Mouse (Mus musculus): ENCODE measurements around the gene Suz12. TPM values are rescaled to one million over a fixed set of nuclear protein-coding genes. Genes with fewer than 3 reads are reported as not detected.

The Suz12 gene
- polyA plus RNA-seq, 1 experiment: 2.0 TPM

DNA sequence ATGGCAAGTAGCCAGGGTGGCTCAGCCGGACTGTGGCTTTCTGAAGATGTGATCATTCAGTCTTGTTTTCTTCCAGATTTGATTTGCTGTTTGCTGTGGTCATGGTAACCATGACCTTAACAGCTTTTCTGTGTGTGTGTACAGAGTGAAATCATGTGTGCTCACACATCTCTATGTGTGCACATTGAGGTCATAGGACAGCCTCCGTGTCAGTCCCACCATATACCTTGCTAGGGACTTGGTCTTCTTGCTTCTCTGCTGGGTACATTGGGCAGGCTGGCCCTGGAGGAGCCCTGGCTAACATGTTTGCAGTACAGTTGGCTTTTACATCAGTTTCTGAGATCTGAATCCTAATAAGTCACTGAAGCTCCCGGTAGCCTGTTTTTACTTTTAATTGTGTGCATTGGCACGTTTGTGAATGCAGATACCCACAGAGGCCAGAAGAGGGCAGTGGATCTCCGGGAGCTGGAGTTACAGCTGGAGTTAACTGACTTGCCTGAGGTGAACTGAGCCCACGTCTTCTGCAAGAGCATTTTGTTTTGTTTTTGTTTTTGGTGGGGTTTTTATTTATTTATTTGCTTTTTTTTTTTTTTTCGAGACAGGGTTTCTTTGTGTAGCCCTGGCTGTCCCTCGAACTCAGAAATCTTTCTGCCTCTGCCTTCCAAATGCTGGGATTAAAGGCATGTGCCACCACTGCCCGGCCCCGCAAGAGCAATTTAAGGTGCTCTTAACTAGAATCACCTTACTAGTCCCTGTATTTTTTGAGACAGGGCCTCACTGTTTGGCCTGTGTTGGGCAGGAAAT is 49.9 kb downstream of the Suz12 start:
- peak; percentile 75; the same call in 1 of the 2 replicates for TF ChIP-seq CTCF (IDR thresholded peaks at IDR 0.05; ENCODE audit: extremely low read depth, insufficient read length, insufficient replicate concordance, low read depth, low read length)
- TF ChIP-seq POLR2A (IDR thresholded peaks at IDR 0.05; ENCODE audit: low read depth, low read length): no peak
- Histone ChIP-seq H3K27ac (ENCODE audit: insufficient read depth, low read depth, low read length) (no peak overlapping the region), H3K27me3 (ENCODE audit: control insufficient read depth, insufficient read depth, low read length) (no peaks in the 10 kb centered on the region), H3K36me3 (ENCODE audit: control insufficient read depth, insufficient read depth, low read length) (peaks cover 8% of the 10 kb centered on the region), H3K4me3 (ENCODE audit: low read depth, low read length) (no peak overlapping the region), H3K4me1 (ENCODE audit: control insufficient read depth, insufficient read depth, insufficient read length, low read length) (no peaks in the 10 kb centered on the region)
- whole genome bisulfite sequencing: 49% methylated on average over 10 of the region's 10 CpGs

DNA sequence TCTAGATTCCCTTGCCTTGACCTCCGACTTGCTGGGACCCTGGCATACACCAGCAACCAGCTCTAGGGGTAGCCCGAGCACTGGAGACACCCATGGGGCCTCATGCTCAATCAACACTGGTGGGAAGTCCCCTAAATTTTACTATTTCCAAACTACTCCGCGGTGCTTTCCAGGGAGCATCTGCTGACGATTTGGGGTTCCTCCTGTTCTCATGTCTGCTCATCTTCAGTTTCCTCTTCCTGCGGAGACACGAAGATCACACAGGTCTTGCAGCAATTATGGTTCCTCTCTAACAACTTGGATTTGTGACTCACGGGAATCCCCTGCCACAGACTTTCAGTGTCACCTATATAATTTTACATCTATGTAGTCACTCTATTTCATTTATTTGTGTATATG is 50.5 kb downstream of the Suz12 start:
- H3K27me3 ChIP-seq (ENCODE audit: control insufficient read depth, insufficient read depth, low read length): no peaks in the 10 kb centered on the region
- H3K4me3 ChIP-seq (ENCODE audit: low read depth, low read length): no peak overlapping the region
- H3K4me1 ChIP-seq (ENCODE audit: control insufficient read depth, insufficient read depth, insufficient read length, low read length): no peaks in the 10 kb centered on the region
- TF ChIP-seq POLR2A (IDR thresholded peaks at IDR 0.05; ENCODE audit: low read depth, low read length) (no peak), CTCF (IDR thresholded peaks at IDR 0.05; ENCODE audit: extremely low read depth, insufficient read length, insufficient replicate concordance, low read depth, low read length) (no peak)
- H3K36me3 ChIP-seq (ENCODE audit: control insufficient read depth, insufficient read depth, low read length): peaks cover 12% of the 10 kb centered on the region
- H3K27ac ChIP-seq (ENCODE audit: insufficient read depth, low read depth, low read length): no peak overlapping the region
- WGBS: 81% methylated on average over 8 of the region's 8 CpGs

DNA sequence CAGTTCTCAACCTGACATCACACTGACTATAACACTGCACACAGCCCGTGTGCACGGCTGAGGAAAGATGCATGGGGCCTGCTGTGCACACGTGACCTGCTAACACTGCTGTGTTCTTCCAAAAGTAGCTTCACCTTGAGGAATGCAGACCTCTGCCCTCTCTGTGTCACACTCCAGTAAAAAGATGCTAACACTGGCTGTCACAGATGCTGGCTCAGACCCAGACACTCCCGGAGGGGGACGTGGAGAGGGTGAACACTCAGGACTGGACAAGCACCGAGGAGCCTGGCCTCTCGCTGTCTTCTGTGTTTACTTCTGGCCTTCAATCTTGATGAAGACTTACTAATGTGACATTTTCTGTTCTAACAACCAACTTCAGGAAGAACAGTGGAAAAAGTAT is 54.0 kb downstream of the Suz12 start:
- WGBS: 86% methylated on average over 7 of the region's 7 CpGs
- no peak for TF ChIP-seq CTCF (IDR thresholded peaks at IDR 0.05; ENCODE audit: extremely low read depth, insufficient read length, insufficient replicate concordance, low read depth, low read length)
- no peak for TF ChIP-seq POLR2A (IDR thresholded peaks at IDR 0.05; ENCODE audit: low read depth, low read length)
- Histone ChIP-seq H3K27ac (ENCODE audit: insufficient read depth, low read depth, low read length) (no peak overlapping the region), H3K4me1 (ENCODE audit: control insufficient read depth, insufficient read depth, insufficient read length, low read length) (no peaks in the 10 kb centered on the region), H3K27me3 (ENCODE audit: control insufficient read depth, insufficient read depth, low read length) (no peaks in the 10 kb centered on the region), H3K4me3 (ENCODE audit: low read depth, low read length) (no peak overlapping the region), H3K36me3 (ENCODE audit: control insufficient read depth, insufficient read depth, low read length) (peaks cover 24% of the 10 kb centered on the region)

DNA sequence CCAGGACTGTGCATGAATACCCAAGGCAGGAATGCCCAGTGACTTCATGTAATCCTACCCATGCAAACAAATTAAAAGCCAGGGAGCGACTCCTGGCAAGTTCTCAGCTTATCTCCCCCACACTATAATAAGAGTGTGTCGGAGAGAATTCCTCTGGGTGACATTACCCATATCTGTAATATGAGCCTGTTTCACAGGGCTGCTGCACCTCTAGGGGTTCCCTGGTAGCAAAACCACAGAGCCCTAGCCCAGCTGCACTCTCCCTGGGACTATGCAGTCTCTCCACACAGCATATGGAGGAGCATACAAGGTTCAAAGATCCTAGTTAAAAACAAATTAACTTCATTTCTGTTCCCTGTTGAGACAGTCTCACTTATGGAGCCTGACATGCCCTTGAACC is 57.2 kb downstream of the Suz12 start:
- WGBS: 72% methylated on average over 2 of the region's 2 CpGs
- H3K27me3 ChIP-seq (ENCODE audit: control insufficient read depth, insufficient read depth, low read length): no peaks in the 10 kb centered on the region

DNA sequence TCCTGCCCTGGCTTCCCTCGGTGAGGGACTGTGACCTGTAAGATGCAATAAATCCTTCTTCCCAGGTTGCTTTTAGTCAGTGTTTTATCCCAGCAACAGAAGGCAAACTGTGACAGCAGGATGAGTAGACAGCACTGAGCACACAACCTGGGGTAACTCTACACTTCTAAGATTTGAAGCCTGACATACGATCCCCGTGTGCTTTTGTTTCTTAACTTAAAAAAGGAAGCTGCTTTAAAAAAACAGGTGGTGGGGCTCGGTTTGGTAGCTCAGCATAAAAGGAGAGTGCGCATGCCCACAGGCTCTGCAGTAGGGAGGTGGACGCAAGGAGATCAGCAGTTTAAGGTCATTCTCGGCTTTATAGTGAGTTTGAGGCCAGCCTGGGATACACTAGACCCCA is 59.5 kb downstream of the Suz12 start:
- Histone ChIP-seq H3K27ac (ENCODE audit: insufficient read depth, low read depth, low read length) (no peak overlapping the region), H3K36me3 (ENCODE audit: control insufficient read depth, insufficient read depth, low read length) (peaks cover 57% of the 10 kb centered on the region)
- 83% methylated on average over 7 of the region's 7 CpGs for WGBS

More for the DNA sequence above, 57.2 kb downstream of the Suz12 start:
- H3K27ac ChIP-seq (ENCODE audit: insufficient read depth, low read depth, low read length): no peak overlapping the region
- no peak overlapping the region for H3K4me3 ChIP-seq (ENCODE audit: low read depth, low read length)
- no peaks in the 10 kb centered on the region for H3K4me1 ChIP-seq (ENCODE audit: control insufficient read depth, insufficient read depth, insufficient read length, low read length)
- TF ChIP-seq CTCF (IDR thresholded peaks at IDR 0.05; ENCODE audit: extremely low read depth, insufficient read length, insufficient replicate concordance, low read depth, low read length): no peak
- no peak for TF ChIP-seq POLR2A (IDR thresholded peaks at IDR 0.05; ENCODE audit: low read depth, low read length)
- H3K36me3 ChIP-seq (ENCODE audit: control insufficient read depth, insufficient read depth, low read length): peaks cover 47% of the 10 kb centered on the region

DNA sequence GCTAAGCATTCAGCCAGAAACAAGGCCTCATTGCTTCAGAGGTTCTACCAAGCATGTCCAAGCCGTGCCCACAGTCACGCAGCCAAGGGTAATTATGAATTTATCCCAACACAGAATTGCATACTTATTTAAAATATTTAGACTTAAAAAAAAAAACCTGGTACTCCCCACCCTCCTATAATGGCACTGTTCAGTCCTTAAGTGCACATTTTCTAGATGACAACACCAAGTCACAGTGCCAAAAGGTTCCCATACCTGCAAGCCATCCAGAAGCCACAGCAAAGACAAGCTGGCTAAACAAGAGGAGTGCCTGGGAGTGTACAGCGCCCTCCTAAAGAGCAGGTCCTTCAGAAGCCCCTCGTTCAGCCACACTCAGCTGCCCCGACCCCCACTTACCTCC is 60.3 kb downstream of the Suz12 start:
- Histone ChIP-seq H3K27ac (ENCODE audit: insufficient read depth, low read depth, low read length) (no peak overlapping the region), H3K27me3 (ENCODE audit: control insufficient read depth, insufficient read depth, low read length) (no peaks in the 10 kb centered on the region)
- WGBS: 94% methylated on average over 5 of the region's 5 CpGs

More for the DNA sequence above, 59.5 kb downstream of the Suz12 start:
- Histone ChIP-seq H3K4me3 (ENCODE audit: low read depth, low read length) (no peak overlapping the region), H3K27me3 (ENCODE audit: control insufficient read depth, insufficient read depth, low read length) (no peaks in the 10 kb centered on the region), H3K4me1 (ENCODE audit: control insufficient read depth, insufficient read depth, insufficient read length, low read length) (no peaks in the 10 kb centered on the region)
- TF ChIP-seq CTCF (IDR thresholded peaks at IDR 0.05; ENCODE audit: extremely low read depth, insufficient read length, insufficient replicate concordance, low read depth, low read length): no peak
- no peak for TF ChIP-seq POLR2A (IDR thresholded peaks at IDR 0.05; ENCODE audit: low read depth, low read length)

DNA sequence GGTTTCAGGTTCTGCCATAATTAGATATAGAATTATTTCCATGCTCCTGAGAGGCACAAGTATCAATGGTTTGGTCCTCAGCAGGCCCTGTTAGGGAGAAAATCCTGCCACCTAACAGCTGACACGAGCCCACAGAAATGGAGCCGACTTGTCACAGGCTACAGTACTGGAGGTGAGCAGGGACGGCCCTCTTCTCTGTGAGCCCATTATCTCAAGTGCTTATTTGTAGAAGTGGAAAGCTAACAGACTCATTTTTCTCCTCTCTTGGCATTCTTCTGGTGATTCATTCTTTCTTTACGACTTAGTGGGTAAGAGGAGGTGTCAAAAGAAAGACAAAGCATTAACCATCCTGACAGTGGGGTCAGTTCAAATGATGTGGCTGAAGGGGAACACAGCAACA is 61.8 kb downstream of the Suz12 start:
- Histone ChIP-seq H3K27me3 (ENCODE audit: control insufficient read depth, insufficient read depth, low read length) (no peaks in the 10 kb centered on the region), H3K4me1 (ENCODE audit: control insufficient read depth, insufficient read depth, insufficient read length, low read length) (no peaks in the 10 kb centered on the region), H3K27ac (ENCODE audit: insufficient read depth, low read depth, low read length) (no peak overlapping the region), H3K36me3 (ENCODE audit: control insufficient read depth, insufficient read depth, low read length) (peaks cover 60% of the 10 kb centered on the region), H3K4me3 (ENCODE audit: low read depth, low read length) (no peak overlapping the region)
- TF ChIP-seq POLR2A (IDR thresholded peaks at IDR 0.05; ENCODE audit: low read depth, low read length) (no peak), CTCF (IDR thresholded peaks at IDR 0.05; ENCODE audit: extremely low read depth, insufficient read length, insufficient replicate concordance, low read depth, low read length) (no peak)
- WGBS: 63% methylated on average over 4 of the region's 4 CpGs

More for the DNA sequence above, 60.3 kb downstream of the Suz12 start:
- TF ChIP-seq POLR2A (IDR thresholded peaks at IDR 0.05; ENCODE audit: low read depth, low read length): no peak
- no peak for TF ChIP-seq CTCF (IDR thresholded peaks at IDR 0.05; ENCODE audit: extremely low read depth, insufficient read length, insufficient replicate concordance, low read depth, low read length)
- H3K4me3 ChIP-seq (ENCODE audit: low read depth, low read length): no peak overlapping the region
- H3K36me3 ChIP-seq (ENCODE audit: control insufficient read depth, insufficient read depth, low read length): peaks cover 60% of the 10 kb centered on the region
- no peaks in the 10 kb centered on the region for H3K4me1 ChIP-seq (ENCODE audit: control insufficient read depth, insufficient read depth, insufficient read length, low read length)
